Mouse (Mus musculus): ENCODE measurements around the gene Mybpc3. TPM values are rescaled to one million over a fixed set of nuclear protein-coding genes. Genes with fewer than 3 reads are reported as not detected.

The Mybpc3 gene
- polyA plus RNA-seq, 1 experiment from 2014 or later: 0.14 TPM

DNA sequence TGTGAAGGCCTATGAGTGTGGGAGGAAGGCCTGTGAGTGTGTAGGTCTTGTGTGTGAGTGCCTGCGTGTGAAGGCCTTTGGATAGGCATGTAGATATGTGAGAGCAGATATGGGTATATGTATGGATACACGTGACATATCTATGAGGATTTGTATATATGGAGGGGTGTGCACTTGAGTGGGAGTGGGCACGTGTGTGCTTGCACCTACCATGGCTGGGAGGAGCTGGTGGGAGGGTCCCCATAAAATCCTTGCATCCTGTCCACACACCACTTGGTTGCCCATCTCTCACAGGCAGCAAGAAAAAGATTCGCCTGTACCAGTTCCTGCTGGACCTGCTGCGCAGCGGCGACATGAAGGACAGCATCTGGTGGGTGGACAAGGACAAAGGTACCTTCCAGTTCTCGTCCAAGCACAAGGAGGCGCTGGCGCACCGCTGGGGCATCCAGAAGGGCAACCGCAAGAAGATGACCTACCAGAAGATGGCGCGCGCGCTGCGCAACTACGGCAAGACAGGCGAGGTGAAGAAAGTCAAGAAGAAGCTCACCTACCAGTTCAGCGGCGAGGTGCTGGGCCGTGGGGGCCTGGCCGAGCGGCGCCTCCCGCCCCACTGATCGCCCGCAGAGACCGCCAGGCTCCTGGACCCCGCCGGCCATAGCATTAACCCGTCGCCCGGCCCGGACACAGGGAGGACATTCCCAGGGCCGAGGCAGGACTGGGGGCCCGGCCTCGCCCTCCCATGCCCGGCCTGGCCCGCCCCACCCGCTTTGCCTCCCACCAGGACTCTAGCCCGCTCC lies 3.0 kb upstream of the Mybpc3 start:
- 7% methylated on average over 38 of the region's 42 CpGs for WGBS

DNA sequence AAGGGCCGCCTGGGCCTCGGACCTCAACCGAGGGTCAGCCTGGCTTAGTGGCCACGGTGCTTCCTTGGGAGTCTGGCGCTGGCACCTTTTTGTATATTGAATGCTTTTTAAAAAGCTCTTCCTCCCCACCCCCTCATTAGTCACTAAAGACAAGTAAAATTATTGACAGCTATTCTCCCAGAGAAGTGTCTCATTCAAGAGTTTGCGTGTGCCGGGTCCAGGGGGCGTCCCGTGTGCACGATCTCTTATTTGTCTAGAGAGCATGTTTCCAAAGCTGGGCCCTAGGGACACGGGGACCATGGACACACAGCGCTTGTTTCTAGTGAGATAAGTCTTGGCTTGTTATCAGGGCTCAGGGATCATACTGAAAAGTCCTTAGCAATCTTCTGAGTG lies 2.4 kb upstream of the Mybpc3 start:
- Histone ChIP-seq H3K36me3 (replicated peaks) (no peaks in the 10 kb centered on the region), H3K9ac (peak overlapping the region; percentile 61), H3K4me3 (replicated peaks) (peak overlapping the region; percentile 44), H3K4me2 (peak overlapping the region; percentile 78), H3K27ac (no peak overlapping the region), H3K4me1 (peaks cover 4% of the 10 kb centered on the region), H3K9me3 (no peaks in the 10 kb centered on the region), H3K27me3 (peaks cover 32% of the 10 kb centered on the region)
- ATAC-seq (ENCODE audit: low FRiP score): no peak
- WGBS: 31% methylated on average over 12 of the region's 12 CpGs

More for the DNA sequence above, 3.0 kb upstream of the Mybpc3 start:
- peaks cover 4% of the 10 kb centered on the region for H3K4me1 ChIP-seq
- no peak overlapping the region for H3K27ac ChIP-seq
- ATAC-seq (ENCODE audit: low FRiP score): peak; percentile 82
- peak overlapping the region; percentile 78 for H3K4me2 ChIP-seq
- H3K36me3 ChIP-seq (replicated peaks): no peaks in the 10 kb centered on the region
- peak overlapping the region; percentile 61 for H3K9ac ChIP-seq
- peak overlapping the region; percentile 44 for H3K4me3 ChIP-seq (replicated peaks)
- H3K9me3 ChIP-seq: no peaks in the 10 kb centered on the region
- H3K27me3 ChIP-seq: peaks cover 32% of the 10 kb centered on the region

DNA sequence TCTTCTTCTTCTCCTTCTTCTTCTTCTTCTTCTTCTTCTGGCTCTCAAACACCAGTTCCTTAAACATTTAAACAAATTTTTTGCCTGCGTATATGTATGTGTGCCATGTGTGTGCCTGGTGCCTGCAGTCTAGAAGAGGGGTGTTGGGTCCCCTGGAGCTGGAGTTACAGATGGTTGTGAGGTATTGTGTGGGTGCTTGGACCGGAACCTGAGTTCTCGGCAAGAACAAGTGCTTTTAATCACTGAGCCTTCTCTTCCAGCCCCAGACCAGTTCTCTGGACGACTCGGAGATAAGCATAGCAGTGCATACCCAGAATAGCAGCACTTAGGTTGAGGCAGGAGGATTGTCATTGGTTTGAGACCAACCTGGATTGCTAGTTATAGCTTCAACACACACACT lies 1.1 kb upstream of the Mybpc3 start:
- peaks cover 4% of the 10 kb centered on the region for H3K4me1 ChIP-seq
- H3K4me2 ChIP-seq: no peak overlapping the region
- H3K9me3 ChIP-seq: no peaks in the 10 kb centered on the region
- H3K27me3 ChIP-seq: peaks cover 32% of the 10 kb centered on the region
- ATAC-seq (ENCODE audit: low FRiP score): no peak
- WGBS: 82% methylated on average over 5 of the region's 5 CpGs
- no peak overlapping the region for H3K27ac ChIP-seq
- H3K4me3 ChIP-seq (replicated peaks): no peak overlapping the region
- H3K9ac ChIP-seq: no peak overlapping the region
- H3K36me3 ChIP-seq (replicated peaks): no peaks in the 10 kb centered on the region

DNA sequence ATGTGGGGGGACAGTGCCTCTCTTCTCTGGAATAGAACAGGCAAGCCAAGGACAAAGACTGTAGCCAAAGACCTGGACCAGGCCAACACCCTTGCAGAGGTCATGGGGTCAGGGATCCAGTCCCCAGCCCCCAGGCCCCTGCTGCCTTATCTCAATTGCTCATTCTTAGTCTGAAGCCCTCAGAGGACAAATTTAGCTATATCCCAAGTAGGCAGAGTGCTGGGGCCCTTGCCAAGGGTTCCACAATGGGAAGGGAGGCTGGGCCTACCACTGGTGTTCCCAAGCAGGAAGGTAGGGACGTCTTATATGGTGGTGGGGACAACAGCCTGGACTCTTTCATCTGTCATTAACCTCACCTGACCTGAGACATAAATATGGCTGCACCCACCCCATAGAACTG lies 703 bp downstream of the Mybpc3 start:
- Histone ChIP-seq H3K9ac (no peak overlapping the region), H3K4me2 (no peak overlapping the region), H3K4me1 (peaks cover 4% of the 10 kb centered on the region), H3K36me3 (replicated peaks) (no peaks in the 10 kb centered on the region), H3K9me3 (no peaks in the 10 kb centered on the region), H3K4me3 (replicated peaks) (no peak overlapping the region), H3K27ac (no peak overlapping the region), H3K27me3 (peaks cover 28% of the 10 kb centered on the region)
- 74% methylated on average over 1 of the region's 1 CpGs for WGBS
- no peak for ATAC-seq (ENCODE audit: low FRiP score)

DNA sequence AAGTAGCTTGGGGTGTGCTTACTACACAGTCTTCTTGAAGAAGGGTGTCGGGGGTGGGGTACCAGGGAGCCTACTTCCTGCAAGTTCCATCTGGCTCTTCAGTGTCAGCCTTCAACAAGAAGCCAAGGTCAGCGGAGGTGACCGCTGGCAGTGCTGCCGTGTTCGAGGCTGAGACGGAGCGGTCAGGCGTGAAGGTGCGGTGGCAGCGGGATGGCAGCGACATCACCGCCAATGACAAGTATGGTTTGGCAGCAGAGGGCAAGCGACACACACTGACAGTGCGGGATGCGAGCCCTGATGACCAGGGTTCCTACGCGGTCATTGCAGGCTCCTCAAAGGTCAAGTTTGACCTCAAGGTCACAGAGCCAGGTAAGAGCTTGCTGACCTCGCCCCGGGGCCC lies 1.1 kb downstream of the Mybpc3 start:
- H3K27ac ChIP-seq: no peak overlapping the region
- peaks cover 25% of the 10 kb centered on the region for H3K27me3 ChIP-seq
- ATAC-seq (ENCODE audit: low FRiP score): no peak
- WGBS: 91% methylated on average over 19 of the region's 19 CpGs
- H3K9me3 ChIP-seq: no peaks in the 10 kb centered on the region
- no peak overlapping the region for H3K4me2 ChIP-seq
- no peak overlapping the region for H3K9ac ChIP-seq
- H3K4me3 ChIP-seq (replicated peaks): no peak overlapping the region
- no peaks in the 10 kb centered on the region for H3K36me3 ChIP-seq (replicated peaks)
- H3K4me1 ChIP-seq: peaks cover 4% of the 10 kb centered on the region

DNA sequence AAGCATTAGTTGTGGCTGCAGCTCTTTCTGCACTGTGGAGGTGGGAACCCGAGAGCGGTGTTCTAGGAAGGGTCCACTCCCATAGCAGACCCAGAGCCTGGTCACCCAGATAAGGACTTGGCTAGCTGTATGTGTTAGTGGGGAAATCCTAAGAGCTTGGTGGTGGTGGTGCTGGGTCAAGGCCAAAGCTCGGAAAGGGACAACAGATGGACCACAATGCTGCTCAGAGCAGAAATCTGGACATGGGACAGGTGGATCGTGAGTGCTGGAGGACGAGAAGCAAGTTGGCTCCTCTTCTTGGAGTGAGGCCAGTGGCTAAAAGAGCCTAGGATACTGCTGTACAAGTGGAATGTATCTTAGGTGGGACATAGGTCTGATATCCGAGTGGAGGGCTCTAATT lies 1.6 kb downstream of the Mybpc3 start:
- Histone ChIP-seq H3K9me3 (no peaks in the 10 kb centered on the region), H3K36me3 (replicated peaks) (no peaks in the 10 kb centered on the region), H3K4me3 (replicated peaks) (no peak overlapping the region), H3K27ac (no peak overlapping the region), H3K4me2 (no peak overlapping the region), H3K9ac (no peak overlapping the region), H3K4me1 (peaks cover 4% of the 10 kb centered on the region), H3K27me3 (peaks cover 22% of the 10 kb centered on the region)
- 88% methylated on average over 6 of the region's 6 CpGs for WGBS
- no peak for ATAC-seq (ENCODE audit: low FRiP score)

DNA sequence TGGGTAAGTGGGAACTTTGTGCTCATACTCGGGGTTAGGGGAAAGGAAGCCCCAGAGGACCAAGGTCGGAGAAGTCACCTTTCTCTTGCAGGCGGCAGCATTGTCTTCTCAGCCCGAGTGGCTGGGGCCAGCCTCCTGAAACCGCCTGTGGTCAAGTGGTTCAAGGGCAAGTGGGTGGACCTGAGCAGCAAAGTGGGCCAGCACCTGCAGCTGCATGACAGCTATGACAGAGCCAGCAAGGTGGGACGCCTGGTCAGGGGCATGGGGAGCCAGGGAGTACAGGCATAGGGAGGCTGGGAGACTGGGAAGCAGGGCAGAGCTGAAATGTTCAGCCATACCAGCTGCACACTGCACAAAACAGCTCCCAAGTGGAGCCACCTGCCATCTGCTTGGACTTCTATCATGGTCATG lies 2.3 kb downstream of the Mybpc3 start:
- no peaks in the 10 kb centered on the region for H3K36me3 ChIP-seq (replicated peaks)
- peaks cover 18% of the 10 kb centered on the region for H3K27me3 ChIP-seq
- H3K4me1 ChIP-seq: peaks cover 2% of the 10 kb centered on the region
- no peak overlapping the region for H3K4me3 ChIP-seq (replicated peaks)
- no peak overlapping the region for H3K27ac ChIP-seq
- no peak overlapping the region for H3K9ac ChIP-seq
- H3K4me2 ChIP-seq: no peak overlapping the region
- ATAC-seq (ENCODE audit: low FRiP score): no peak
- 76% methylated on average over 6 of the region's 6 CpGs for WGBS
- H3K9me3 ChIP-seq: no peaks in the 10 kb centered on the region

DNA sequence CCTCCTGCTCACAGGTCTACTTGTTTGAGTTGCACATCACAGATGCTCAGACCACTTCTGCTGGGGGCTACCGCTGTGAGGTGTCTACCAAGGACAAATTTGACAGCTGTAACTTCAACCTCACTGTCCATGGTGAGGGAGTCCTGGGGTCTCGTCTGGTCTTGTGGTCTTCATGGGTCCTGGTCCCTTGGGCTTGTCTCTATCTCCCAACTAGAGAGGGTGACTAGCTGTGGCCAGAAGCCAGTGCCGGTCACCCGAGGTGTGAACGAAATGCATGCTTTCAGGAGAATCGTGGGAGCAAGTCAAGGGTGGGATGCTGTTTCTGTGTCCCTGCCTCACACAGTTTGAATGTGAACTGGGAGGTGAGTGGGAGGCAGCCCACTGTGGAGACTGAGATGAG lies 3.1 kb downstream of the Mybpc3 start:
- ATAC-seq (ENCODE audit: low FRiP score): no peak
- Histone ChIP-seq H3K27me3 (peaks cover 12% of the 10 kb centered on the region), H3K9me3 (no peaks in the 10 kb centered on the region), H3K4me2 (no peak overlapping the region), H3K4me3 (replicated peaks) (no peak overlapping the region), H3K27ac (no peak overlapping the region), H3K4me1 (no peaks in the 10 kb centered on the region), H3K36me3 (replicated peaks) (no peaks in the 10 kb centered on the region), H3K9ac (no peak overlapping the region)
- whole genome bisulfite sequencing: 90% methylated on average over 6 of the region's 6 CpGs

DNA sequence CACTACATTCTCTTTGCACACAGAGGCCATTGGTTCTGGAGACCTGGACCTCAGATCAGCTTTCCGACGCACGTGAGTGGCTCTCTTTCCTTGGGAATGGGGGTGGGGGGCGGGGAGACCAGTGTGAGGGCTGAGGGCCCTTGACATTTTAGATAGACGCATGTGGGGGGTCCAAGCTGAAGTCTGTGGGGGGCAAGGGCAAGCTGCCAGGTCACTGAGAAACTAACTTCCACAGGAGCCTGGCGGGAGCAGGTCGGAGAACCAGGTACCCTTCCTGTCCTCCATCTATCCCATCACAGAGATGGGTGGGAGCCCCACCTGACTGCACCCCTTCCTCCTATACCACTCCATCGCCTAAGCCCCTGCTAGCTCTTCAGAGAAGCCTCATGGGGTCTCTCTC lies 3.6 kb downstream of the Mybpc3 start:
- no peak overlapping the region for H3K9ac ChIP-seq
- H3K4me1 ChIP-seq: no peaks in the 10 kb centered on the region
- H3K9me3 ChIP-seq: no peaks in the 10 kb centered on the region
- no peak overlapping the region for H3K27ac ChIP-seq
- no peak overlapping the region for H3K4me3 ChIP-seq (replicated peaks)
- 66% methylated on average over 8 of the region's 8 CpGs for WGBS
- no peak overlapping the region for H3K4me2 ChIP-seq
- ATAC-seq (ENCODE audit: low FRiP score): no peak
- 0 out of 2 replicates have a peak, but pooled peaks cover 8% of the 10 kb centered on the region for H3K27me3 ChIP-seq
- no peaks in the 10 kb centered on the region for H3K36me3 ChIP-seq (replicated peaks)

DNA sequence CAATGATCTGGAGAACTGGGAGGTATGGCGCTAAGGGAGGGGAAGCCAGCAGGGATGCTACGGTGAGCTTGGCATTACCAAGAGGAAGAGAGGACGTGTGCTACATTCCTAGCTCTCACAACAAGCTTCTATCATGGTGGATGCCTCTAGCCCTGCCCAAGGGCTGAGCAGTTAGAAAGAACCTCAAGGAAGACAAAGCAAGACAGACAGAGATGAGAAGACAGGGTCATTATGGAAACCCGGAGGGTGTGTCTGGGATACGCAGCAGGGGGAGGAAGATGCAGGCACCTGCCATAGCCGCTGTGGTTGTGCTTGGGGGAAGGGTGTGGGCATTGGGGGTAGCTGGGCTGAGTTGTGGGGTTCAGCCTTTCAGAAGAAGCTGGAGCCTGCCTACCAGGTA lies 5.6 kb downstream of the Mybpc3 start:
- no peak for ATAC-seq (ENCODE audit: low FRiP score)
- H3K27me3 ChIP-seq: no peaks in the 10 kb centered on the region
- H3K9me3 ChIP-seq: no peaks in the 10 kb centered on the region
- no peak overlapping the region for H3K4me2 ChIP-seq
- no peak overlapping the region for H3K4me3 ChIP-seq (replicated peaks)
- no peaks in the 10 kb centered on the region for H3K4me1 ChIP-seq
- no peak overlapping the region for H3K27ac ChIP-seq
- no peak overlapping the region for H3K9ac ChIP-seq
- WGBS: 83% methylated on average over 6 of the region's 6 CpGs
- H3K36me3 ChIP-seq (replicated peaks): no peaks in the 10 kb centered on the region

DNA sequence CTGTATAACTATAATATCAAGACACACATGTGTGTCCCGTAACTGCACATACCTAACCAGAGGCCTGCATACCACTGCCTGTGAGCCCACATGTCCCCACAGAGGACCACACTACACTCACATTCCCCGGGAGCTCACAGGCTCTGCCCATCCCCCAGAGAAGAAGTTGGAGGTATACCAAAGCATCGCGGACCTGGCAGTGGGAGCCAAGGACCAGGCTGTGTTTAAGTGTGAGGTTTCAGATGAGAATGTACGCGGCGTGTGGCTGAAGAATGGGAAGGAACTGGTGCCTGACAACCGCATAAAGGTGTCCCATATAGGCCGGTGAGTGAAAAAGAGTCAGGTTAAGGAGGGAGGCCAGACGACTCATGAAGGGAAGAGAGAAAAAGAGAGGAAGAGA lies 7.2 kb downstream of the Mybpc3 start:
- Histone ChIP-seq H3K4me2 (no peak overlapping the region), H3K27ac (no peak overlapping the region), H3K4me3 (replicated peaks) (no peak overlapping the region), H3K36me3 (replicated peaks) (no peaks in the 10 kb centered on the region), H3K4me1 (no peaks in the 10 kb centered on the region), H3K9me3 (no peaks in the 10 kb centered on the region), H3K9ac (no peak overlapping the region), H3K27me3 (no peaks in the 10 kb centered on the region)
- 87% methylated on average over 10 of the region's 10 CpGs for WGBS
- no peak for ATAC-seq (ENCODE audit: low FRiP score)

DNA sequence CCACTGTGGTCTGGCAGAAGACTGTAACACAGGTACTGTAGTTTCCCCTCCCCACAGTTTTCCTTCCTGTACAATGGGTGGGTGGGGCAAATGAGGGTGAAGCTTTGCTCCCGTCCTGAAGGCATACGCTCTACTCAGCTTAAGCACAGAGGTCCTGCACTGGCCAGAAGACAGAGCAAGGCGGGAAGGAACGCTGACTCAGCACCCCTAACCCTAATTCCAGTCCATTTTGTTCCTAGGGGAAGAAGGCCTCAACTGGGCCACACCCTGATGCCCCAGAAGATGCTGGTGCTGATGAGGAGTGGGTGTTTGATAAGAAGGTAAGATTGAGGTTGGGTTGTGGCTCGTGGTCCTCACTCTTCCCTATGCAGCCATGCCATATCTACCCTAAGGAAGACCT lies 10.8 kb downstream of the Mybpc3 start:
- Histone ChIP-seq H3K4me3 (replicated peaks) (no peak overlapping the region), H3K36me3 (replicated peaks) (no peaks in the 10 kb centered on the region), H3K4me2 (no peak overlapping the region), H3K27me3 (no peaks in the 10 kb centered on the region), H3K9me3 (no peaks in the 10 kb centered on the region), H3K27ac (no peak overlapping the region), H3K9ac (no peak overlapping the region), H3K4me1 (no peaks in the 10 kb centered on the region)
- ATAC-seq (ENCODE audit: low FRiP score): no peak
- WGBS: 83% methylated on average over 5 of the region's 5 CpGs

DNA sequence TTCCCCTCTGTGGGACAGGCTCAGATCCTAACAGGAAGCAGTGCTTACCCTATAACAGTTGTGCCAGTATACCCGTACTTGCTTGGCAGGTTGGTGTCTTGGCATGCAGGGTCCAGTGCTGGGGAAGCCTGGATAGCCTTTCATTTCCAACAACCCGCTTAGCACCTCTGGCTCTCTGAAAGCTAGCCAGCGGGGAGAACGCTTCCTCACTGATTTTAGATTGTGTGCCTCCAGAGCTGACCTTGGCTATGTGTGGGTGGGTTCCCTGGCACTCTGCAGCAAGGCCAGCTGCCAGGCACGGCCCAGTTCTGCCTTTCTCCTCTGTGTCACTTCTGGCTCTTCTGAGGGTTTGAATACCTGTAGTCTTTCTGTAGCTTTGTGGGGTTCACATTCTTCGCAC lies 12.2 kb downstream of the Mybpc3 start:
- Histone ChIP-seq H3K36me3 (replicated peaks) (no peaks in the 10 kb centered on the region), H3K4me2 (no peak overlapping the region), H3K27me3 (no peaks in the 10 kb centered on the region), H3K9me3 (no peaks in the 10 kb centered on the region), H3K27ac (no peak overlapping the region), H3K4me1 (no peaks in the 10 kb centered on the region), H3K4me3 (replicated peaks) (no peak overlapping the region), H3K9ac (no peak overlapping the region)
- WGBS: 91% methylated on average over 6 of the region's 6 CpGs
- ATAC-seq (ENCODE audit: low FRiP score): no peak

All from forebrain, embryonic 12.5 days (tissue).